Mouse (Mus musculus) CH12.LX (cell line): ENCODE measurements around the gene Ntm. TPM values are rescaled to one million over a fixed set of nuclear protein-coding genes. Genes with fewer than 3 reads are reported as not detected.

Source experiments
- DNase-seq: peaks from one replicate; pipeline ENCODE4 v3.0.0-alpha.2; 2013; ENCODE audit errors: extremely low read depth
- H3K27ac ChIP-seq: 2 replicates; pipeline ENCODE4 v1.5.1; 2012; ENCODE audit warnings: low read depth, mild to moderate bottlenecking, control low read depth, moderate library complexity; ENCODE audit not compliant: insufficient read depth
- H3K27me3 ChIP-seq: replicated peaks from 2 replicates; pipeline ENCODE3; 2012; ENCODE audit warnings: inconsistent platforms
- H3K36me3 ChIP-seq, 2 experiments: replicated peaks in 1 of 2; 2 replicates each; pipeline versions ENCODE3 to v1.6.1; 2012; ENCODE audit warnings: inconsistent platforms in 1 of 2, low read length in 1 of 2, mild to moderate bottlenecking in 1 of 2, mixed read lengths in 1 of 2, moderate library complexity in 1 of 2; ENCODE audit not compliant: control insufficient read depth in 1 of 2, insufficient read depth in 1 of 2
- H3K4me1 ChIP-seq, 2 experiments: 2 replicates each; pipeline ENCODE4 v1.6.1; 2012; ENCODE audit warnings: inconsistent platforms in 1 of 2, moderate library complexity in 1 of 2; ENCODE audit not compliant: insufficient read depth in 2 of 2, control insufficient read depth in 1 of 2
- H3K4me2 ChIP-seq: 2 replicates; pipeline ENCODE4 v1.6.1; 2012; ENCODE audit warnings: low read depth, mild to moderate bottlenecking, control low read depth; ENCODE audit not compliant: poor library complexity, insufficient read depth, severe bottlenecking
- H3K4me3 ChIP-seq, 3 experiments: fragments of 150-350 bp in 1 of 3; sonication (generic) in 1 of 3; replicated peaks in 1 of 3; 2 replicates each; pipeline versions ENCODE3 to v1.5.1; 2011 to 2012; ENCODE audit warnings: low read depth in 2 of 3, low read length in 2 of 3, mild to moderate bottlenecking in 2 of 3, moderate library complexity in 2 of 3, control low read depth in 1 of 3, improper control_type of control experiment in 1 of 3, inconsistent platforms in 1 of 3, mixed read lengths in 1 of 3; ENCODE audit not compliant: poor library complexity in 1 of 3
- H3K79me2 ChIP-seq: replicated peaks from 2 replicates; pipeline ENCODE4 v1.6.1; 2012; ENCODE audit warnings: mild to moderate bottlenecking, moderate library complexity; ENCODE audit not compliant: control insufficient read depth, poor library complexity, insufficient read depth, severe bottlenecking; ENCODE audit errors: extremely low read depth
- H3K9ac ChIP-seq: 2 replicates; pipeline ENCODE4 v1.6.1; 2012; ENCODE audit warnings: low read depth, mild to moderate bottlenecking, control low read depth, moderate library complexity; ENCODE audit not compliant: insufficient read depth
- H3K9me3 ChIP-seq: replicated peaks from 2 replicates; pipeline ENCODE3; 2012; ENCODE audit warnings: low read length, inconsistent platforms, mixed read lengths
- CHD2 ChIP-seq: IDR thresholded peaks from 2 replicates; pipeline ENCODE4 v1.6.1; 2011; ENCODE audit warnings: low read length, improper control_type of control experiment
- E2F4 ChIP-seq: IDR thresholded peaks from 2 replicates; pipeline ENCODE4 v1.6.1; 2011; ENCODE audit warnings: low read depth, low read length, improper control_type of control experiment; ENCODE audit not compliant: insufficient replicate concordance
- ELF1 ChIP-seq: IDR thresholded peaks from 2 replicates; pipeline ENCODE4 v1.6.1; 2014; ENCODE audit warnings: low read depth, mild to moderate bottlenecking, inconsistent platforms, low read length, improper control_type of control experiment
- HCFC1 ChIP-seq: IDR thresholded peaks from 2 replicates; pipeline ENCODE4 v1.6.1; 2012; ENCODE audit warnings: low read depth, mild to moderate bottlenecking, inconsistent platforms, low read length, improper control_type of control experiment
- IRF4 ChIP-seq: IDR thresholded peaks from 2 replicates; pipeline ENCODE4 v1.6.1; 2014; ENCODE audit warnings: low read depth, mild to moderate bottlenecking, inconsistent platforms, low read length, improper control_type of control experiment
- MEF2A ChIP-seq: IDR thresholded peaks from 2 replicates; pipeline ENCODE4 v1.6.1; 2014; ENCODE audit warnings: low read depth, mild to moderate bottlenecking, inconsistent platforms, low read length, improper control_type of control experiment, borderline replicate concordance
- NELFE ChIP-seq: IDR thresholded peaks from 2 replicates; pipeline ENCODE4 v1.6.1; 2011; ENCODE audit warnings: low read depth, low read length, improper control_type of control experiment
- NRF1 ChIP-seq: IDR thresholded peaks from 2 replicates; pipeline ENCODE4 v1.6.1; 2014; ENCODE audit warnings: low read depth, mild to moderate bottlenecking, inconsistent platforms, low read length, improper control_type of control experiment, moderate library complexity
- PAX5 ChIP-seq: IDR thresholded peaks from 2 replicates; pipeline ENCODE4 v1.6.1; 2012; ENCODE audit warnings: low read length, inconsistent platforms, mixed read lengths
- POLR2A ChIP-seq: IDR thresholded peaks from 2 replicates; pipeline ENCODE4 v1.6.1; 2011; ENCODE audit warnings: low read depth, mild to moderate bottlenecking, improper control_type of control experiment, low read length
- RCOR1 ChIP-seq: conservative IDR thresholded peaks from 2 replicates; pipeline ENCODE4 v1.6.1; 2012; ENCODE audit warnings: low read depth, mild to moderate bottlenecking, inconsistent platforms, low read length, improper control_type of control experiment
- SMC3 ChIP-seq: IDR thresholded peaks from 2 replicates; pipeline ENCODE4 v1.6.1; 2011; ENCODE audit warnings: low read depth, low read length, improper control_type of control experiment
- TBP ChIP-seq: conservative IDR thresholded peaks from 2 replicates; pipeline ENCODE4 v1.6.1; 2011; ENCODE audit warnings: low read depth, low read length, improper control_type of control experiment
- TCF12 ChIP-seq: IDR thresholded peaks from 2 replicates; pipeline ENCODE4 v1.6.1; 2014; ENCODE audit warnings: low read depth, mild to moderate bottlenecking, inconsistent platforms, low read length, improper control_type of control experiment
- UBTF ChIP-seq: IDR thresholded peaks from 2 replicates; pipeline ENCODE4 v1.6.1; 2012; ENCODE audit warnings: low read depth, mild to moderate bottlenecking, inconsistent platforms, low read length, improper control_type of control experiment, moderate library complexity
- ZC3H11A ChIP-seq: IDR thresholded peaks from 2 replicates; pipeline ENCODE4 v1.6.1; 2012; ENCODE audit warnings: low read depth, mild to moderate bottlenecking, inconsistent platforms, low read length, improper control_type of control experiment
- ZKSCAN1 ChIP-seq: IDR thresholded peaks from 2 replicates; pipeline ENCODE4 v1.6.1; 2012; ENCODE audit warnings: low read depth, inconsistent platforms, low read length, improper control_type of control experiment, borderline replicate concordance
- ZMIZ1 ChIP-seq: IDR thresholded peaks from 2 replicates; pipeline ENCODE4 v1.6.1; 2012; ENCODE audit warnings: low read depth, mild to moderate bottlenecking, inconsistent platforms, low read length, improper control_type of control experiment
- dilution Hi-C: fragments of 300-500 bp; cut with MboI; formaldehyde crosslinking; loops from 2 replicates; pipeline ENCODE4 v1.14.3; 2020; ENCODE audit warnings: low sequenced_read_pairs; ENCODE audit not compliant: extremely low pct_unique_long_range_greater_than_20kb, extremely low pct_ligation_motif_present
- in situ Hi-C: fragments of 300-500 bp; cut with MboI; formaldehyde crosslinking; loops from 3 replicates; pipeline ENCODE4 v1.14.3; 2019; ENCODE audit warnings: low sequenced_read_pairs, low pct_ligation_motif_present, low pct_unique_long_range_greater_than_20kb, mixed read lengths
- polyA plus RNA-seq: library from polyadenylated mRNA; unstranded; fragments of >175 nt; gene quantifications from 2 replicates; pipeline ENCODE4 v1.2.1, GENCODE M21; 2012; ENCODE audit warnings: low read depth; ENCODE audit not compliant: insufficient read length
- total RNA-seq, 2 experiments: library from RNA; depleted of rRNA; stranded (reverse); fragments of 300-350 nt in 1 of 2; fragments of >200 nt in 1 of 2; gene quantifications; 2 replicates each; pipeline ENCODE4 v1.2.3; 2012 to 2014

Ntm gene
- total and polyA plus RNA-seq, 3 experiments = not detected

DNA sequence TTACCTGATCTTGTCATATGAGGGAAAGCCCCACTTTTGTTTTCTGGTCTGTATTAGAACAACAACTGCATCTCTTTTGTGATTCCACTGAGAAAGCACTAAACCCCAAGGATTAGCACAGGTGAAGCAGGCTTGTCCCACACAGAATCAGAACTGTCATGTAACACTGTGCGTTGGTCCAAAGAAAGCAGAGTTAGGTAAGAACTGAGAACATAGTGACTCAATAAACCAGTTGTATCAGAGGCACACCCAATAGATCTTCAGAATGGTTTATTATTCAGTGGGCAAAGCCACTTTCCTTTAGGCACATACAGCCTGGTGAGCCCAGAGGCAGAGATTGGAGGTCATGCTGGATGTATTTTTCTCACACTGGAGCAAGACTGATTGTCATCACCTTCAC is 556.9 kb downstream of the Ntm start:
- TF ChIP-seq HCFC1 (no peak), PAX5 (no peak), SMC3 (no peak), NELFE (no peak), E2F4 (no peak), UBTF (no peak), ZMIZ1 (no peak), CHD2 (no peak), ELF1 (no peak), MEF2A (no peak), IRF4 (no peak)
- dilution Hi-C loops = no loop called here

GRCm38 (mm10) chr9:29400151-29400550 is 562.8 kb downstream of the Ntm start:
- dilution Hi-C loops = no loop called here
- H3K4me2 ChIP-seq = no peak overlapping the region
- no peak overlapping the region for H3K27ac ChIP-seq
- in situ Hi-C loops = no loop called here
- TF ChIP-seq ELF1 (no peak), ZC3H11A (no peak), IRF4 (no peak), POLR2A (no peak), RCOR1 (no peak), NRF1 (no peak)
- no peak overlapping the region for H3K4me3 ChIP-seq
- no peak overlapping the region for H3K9ac ChIP-seq
- H3K36me3 ChIP-seq = no peaks in the 10 kb centered on the region
- no peaks in the 10 kb centered on the region for H3K27me3 ChIP-seq
- no peaks in the 10 kb centered on the region for H3K4me1 ChIP-seq
- H3K9me3 ChIP-seq = peaks cover 62% of the 10 kb centered on the region
- H3K79me2 ChIP-seq = no peaks in the 10 kb centered on the region
- no peak for DNase-seq

More for the DNA sequence above, 556.9 kb downstream of the Ntm start:
- Histone ChIP-seq H3K27ac (no peak overlapping the region), H3K36me3 (no peaks in the 10 kb centered on the region), H3K4me1 (no peaks in the 10 kb centered on the region), H3K9ac (no peak overlapping the region), H3K79me2 (no peaks in the 10 kb centered on the region), H3K4me3 (no peak overlapping the region), H3K4me2 (no peak overlapping the region), H3K27me3 (no peaks in the 10 kb centered on the region), H3K9me3 (peaks cover 59% of the 10 kb centered on the region)
- in situ Hi-C loops = no loop called here
- DNase-seq = no peak

DNA sequence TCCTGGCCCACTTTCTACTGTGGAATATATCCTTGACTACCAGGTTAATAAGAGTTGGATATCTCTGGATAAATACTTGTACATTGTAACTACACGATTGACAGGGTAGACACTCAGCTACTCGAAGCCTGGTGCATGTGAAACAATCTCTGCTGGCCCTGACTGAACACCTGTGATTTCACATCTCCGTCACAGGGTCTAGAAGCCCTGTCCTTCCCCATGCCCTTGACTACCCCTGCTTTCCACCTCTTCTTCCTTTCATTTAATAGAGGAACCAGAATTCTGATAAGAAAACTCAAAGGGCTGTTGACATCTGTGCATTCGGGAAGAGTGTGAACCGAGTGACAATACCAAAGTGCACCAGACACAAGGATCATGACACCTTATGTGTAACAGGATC is 566.8 kb downstream of the Ntm start:
- in situ Hi-C loops (no loop called here), dilution Hi-C loops (no loop called here)
- Histone ChIP-seq H3K4me2 (no peak overlapping the region), H3K4me1 (no peaks in the 10 kb centered on the region), H3K27ac (no peak overlapping the region), H3K27me3 (no peaks in the 10 kb centered on the region), H3K9ac (no peak overlapping the region), H3K4me3 (no peak overlapping the region), H3K79me2 (no peaks in the 10 kb centered on the region), H3K9me3 (peaks cover 71% of the 10 kb centered on the region), H3K36me3 (no peaks in the 10 kb centered on the region)
- no peak for DNase-seq
- TF ChIP-seq CHD2 = no peak
- no peak for TF ChIP-seq NRF1
- no peak for TF ChIP-seq TBP
- TF ChIP-seq TCF12 = no peak
- TF ChIP-seq ZKSCAN1 = no peak
- no peak for TF ChIP-seq NELFE
